Mouse (Mus musculus) spleen, postnatal 10 days (tissue): ENCODE data around the gene Man2a1.

Experiments used
- DNase-seq, 2 experiments: peaks; one replicate each; pipeline ENCODE4 v3.0.0; 2021 to 2022; ENCODE audit warnings: low spot score in 2 of 2

Gene Man2a1

DNA sequence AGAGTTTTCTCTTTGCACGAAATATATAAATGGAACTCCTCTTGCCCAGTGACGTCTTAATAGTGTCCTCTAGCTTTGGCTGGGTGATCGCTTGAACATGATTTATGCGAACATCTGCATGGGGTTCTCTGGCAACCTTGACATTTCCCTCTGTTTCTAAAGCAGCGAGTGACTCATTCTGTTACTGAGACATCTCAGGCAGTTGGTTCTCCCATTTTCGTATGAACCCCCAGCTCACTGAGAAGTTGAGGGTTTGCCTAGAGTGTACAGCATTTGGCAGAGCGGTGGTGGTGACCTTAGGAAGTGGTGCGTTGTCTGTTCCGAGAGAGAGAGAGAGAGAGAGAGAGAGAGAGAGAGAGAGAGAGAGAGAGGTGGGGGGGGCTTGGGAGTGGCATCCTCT is 2.6 kb downstream of the Man2a1 start:
- DNase-seq, result no peak

DNA sequence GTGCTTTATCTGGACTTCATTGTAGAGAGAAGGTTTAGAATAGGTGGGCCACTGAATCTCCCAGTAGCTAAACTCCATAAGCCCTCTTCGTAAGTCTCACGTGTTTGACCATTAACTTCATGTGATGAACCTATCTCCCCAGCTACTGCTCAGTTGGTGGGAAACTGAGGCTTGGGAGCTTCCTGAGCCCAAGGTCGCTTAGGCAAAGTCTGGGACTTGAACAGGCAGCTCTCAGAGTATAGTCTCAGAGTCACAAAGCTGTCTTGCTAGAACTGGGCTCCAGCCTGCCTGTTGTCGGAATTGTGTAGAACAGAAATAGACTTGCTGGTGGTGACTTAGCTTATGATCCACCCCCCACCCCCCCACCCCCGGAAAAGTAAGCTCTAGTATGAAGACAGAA is 3.0 kb downstream of the Man2a1 start:
- no peak for DNase-seq

DNA sequence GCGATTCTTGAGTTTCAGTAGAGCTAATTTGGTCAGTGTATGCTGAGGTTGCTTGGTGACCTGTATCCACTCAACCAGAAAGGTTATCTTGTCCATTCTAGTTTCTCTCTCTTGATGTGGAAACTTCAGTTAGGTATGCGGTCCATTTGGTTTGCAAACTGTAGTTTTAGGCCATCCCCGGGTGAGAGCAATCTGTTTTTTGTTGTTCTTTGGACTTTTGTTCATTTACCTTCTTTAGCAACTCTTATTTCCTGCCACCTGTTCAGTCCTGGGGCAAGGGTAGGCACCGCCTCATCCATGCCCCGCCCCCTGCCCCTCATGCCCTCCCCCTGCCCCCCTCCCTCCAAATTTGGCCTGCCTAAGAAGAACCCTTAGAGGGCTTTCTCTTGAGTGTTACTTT is 3.6 kb downstream of the Man2a1 start:
- no peak for DNase-seq

DNA sequence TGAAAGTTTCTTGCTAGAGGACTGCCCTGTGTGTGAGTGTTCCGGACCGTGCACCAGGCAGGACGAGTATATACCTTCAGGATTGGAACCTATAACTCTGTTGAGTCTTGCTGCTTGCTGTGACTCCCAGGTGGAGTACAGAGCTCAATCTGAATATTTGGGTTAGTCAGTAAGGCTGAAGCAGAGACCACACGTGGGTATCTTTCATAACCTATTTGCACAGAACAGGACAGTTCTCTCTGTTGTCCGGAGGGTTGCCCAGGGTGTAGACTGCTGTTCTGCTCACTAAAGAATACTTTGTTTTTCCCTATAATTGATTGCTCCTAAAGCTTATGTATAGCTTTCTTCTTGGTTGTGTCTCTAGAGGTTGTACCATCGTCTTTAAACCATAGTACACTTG is 7.7 kb downstream of the Man2a1 start:
- no peak for DNase-seq

DNA sequence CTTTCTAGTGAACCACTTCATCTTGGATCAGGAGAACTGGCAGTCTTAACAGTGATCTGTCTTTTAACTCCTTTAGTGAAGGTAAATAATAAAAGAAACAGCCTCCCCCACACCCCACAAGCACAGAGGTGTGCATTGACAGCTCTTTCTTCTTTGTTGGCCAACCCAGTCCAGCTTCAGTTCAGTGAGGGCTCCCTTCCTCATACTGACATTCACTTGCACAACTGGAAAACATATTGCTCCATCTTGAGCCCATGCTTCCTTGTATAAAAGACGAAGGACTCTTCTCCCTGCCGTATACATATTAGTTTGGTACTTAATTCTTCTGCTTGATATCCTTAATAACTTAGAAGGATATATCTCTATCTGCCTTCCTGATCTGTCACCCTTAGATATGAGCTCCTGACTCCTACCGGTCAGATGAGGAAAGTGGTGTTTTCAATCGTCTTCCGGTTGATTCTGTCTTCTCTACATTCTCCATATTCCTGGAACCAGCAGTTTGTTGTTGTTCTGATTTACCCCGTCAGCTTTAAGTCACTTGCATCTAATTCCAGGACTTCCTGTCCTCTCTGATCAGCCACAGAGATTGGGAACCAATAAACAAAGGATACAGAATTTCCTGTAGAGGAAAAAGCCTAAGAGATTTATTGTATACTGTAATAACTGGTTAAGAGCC is 8.5 kb downstream of the Man2a1 start:
- no peak for DNase-seq

DNA sequence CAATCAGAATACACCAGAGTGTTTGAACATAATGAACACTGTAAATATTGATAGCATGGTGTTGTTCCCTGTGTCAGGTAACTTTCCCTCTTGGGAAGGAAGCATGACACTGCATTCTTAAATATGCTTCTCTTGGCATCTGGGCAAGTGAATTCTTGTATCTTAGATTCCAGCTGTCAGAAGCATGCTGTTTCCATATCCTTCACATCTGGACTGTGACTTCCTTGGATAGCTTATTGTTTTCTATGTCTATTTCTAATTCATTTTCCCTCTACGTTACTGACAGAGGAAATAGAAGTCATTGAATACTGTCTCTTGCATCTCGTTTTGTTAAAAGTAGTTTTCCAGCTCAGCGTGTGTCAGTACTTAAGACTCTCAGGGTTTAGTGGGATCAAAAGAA is 9.2 kb downstream of the Man2a1 start:
- DNase-seq, result no peak

DNA sequence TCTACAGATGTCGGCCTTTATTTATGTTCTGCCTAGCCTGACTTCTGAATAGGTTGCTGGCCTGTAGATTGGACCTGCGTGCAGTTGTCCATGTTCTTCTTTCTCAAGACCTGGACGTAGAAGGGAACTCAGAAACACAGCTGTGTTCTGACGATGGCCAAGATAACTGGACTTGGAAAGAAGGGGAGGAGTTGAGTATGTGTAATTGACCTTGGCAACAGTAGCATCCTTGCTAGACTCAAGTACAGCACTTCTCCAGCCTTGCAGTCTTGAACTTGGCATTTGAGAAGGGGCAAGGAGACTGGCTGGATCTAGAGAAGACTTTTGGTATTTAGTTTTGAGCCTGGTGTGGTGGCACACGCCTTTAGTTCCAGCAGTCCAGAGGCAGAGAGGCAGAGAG is 10.9 kb downstream of the Man2a1 start:
- no peak for DNase-seq

DNA sequence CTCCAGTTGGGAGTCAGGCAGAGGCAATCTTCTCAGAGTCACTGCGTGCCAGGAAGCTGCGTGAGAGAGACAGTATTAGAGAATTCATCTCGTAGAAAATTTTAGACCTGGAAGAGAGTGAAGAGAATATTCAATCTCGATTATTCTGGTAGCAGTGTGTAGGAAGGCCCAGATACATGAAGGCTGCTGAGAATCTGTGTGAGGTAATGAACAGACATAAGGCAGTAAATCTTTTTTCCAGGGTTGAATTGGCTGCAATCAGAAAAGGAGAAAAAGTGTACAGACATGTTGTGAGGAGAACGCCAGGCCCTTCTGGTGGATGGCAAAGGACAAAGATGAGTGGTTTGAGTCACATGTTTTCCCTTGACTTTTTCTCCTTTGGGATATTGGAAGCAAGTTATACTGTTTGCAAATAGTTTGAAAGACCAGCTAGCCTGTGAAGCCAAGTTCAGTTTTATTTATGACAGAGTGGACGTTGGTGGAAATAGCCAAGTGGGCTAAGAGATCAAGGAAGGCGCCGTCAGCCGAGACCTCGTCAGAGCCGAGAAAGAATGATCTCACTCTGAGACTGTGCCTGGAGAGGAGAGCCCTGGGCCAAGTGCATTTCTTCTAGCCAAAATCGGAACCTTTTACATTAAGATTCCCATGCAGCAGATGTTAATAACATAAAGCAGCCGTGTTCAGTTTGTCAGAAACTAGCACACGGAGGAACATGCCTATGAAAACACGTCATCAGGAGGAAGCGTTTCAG is 11.8 kb downstream of the Man2a1 start:
- DNase-seq, result no peak

DNA sequence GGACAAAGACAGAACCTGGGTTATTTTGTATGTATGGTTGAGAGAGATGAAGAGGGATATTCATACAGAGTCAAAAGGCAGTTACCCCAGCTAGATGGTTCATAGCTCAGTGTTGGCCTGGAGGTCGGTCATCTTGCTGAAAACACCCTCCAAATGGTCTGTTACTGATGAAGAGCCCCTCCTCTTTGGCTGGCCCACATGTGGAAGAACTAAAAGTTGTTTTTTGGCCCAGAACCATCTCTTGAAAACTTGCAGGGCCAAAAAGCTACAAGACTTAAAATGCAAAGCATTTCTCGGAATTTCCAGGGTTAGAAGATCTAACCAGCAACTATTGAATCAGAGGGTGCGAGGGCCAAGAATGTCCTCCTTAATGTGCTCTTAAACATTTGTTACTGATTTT is 12.4 kb downstream of the Man2a1 start:
- no peak for DNase-seq

DNA sequence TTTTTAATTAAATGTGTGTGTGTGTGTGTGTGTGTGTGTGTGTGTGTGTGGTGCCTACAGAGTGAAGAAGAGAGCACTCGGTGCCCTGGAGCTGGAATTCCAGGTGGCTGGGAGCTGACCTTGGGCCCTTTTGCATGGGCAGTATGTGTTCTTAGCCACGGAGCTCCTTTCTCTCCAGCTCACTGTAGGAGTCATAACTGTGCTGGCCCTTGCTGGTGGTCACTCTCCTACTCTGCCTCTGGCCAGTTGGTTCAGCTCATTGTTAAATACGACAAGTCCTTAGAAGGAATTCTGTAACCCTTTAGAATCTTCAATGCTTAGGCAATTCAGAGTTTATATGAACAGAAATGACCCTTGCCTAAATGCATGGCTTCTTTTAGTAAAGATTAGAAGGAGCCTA is 12.8 kb downstream of the Man2a1 start:
- DNase-seq, result no peak

DNA sequence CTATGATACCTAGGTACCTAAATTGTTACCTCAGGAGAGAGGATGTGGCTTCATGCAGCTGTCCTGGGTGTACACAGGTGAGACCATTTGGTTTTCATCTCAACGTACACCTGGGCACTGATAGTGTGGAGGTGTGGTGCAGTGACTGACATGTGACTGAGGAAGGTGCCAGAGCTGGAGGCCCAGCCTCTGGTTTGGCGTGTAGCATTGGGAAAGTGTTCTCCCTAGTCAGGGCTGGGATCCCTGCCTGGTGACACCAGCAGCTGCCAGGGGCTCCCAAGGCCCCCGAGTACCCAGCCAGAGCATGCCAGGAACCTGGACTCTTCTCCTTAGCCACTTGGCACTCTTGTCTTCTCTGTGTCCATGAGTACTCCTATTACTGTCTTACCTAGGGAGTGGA is 14.3 kb downstream of the Man2a1 start:
- no peak for DNase-seq

DNA sequence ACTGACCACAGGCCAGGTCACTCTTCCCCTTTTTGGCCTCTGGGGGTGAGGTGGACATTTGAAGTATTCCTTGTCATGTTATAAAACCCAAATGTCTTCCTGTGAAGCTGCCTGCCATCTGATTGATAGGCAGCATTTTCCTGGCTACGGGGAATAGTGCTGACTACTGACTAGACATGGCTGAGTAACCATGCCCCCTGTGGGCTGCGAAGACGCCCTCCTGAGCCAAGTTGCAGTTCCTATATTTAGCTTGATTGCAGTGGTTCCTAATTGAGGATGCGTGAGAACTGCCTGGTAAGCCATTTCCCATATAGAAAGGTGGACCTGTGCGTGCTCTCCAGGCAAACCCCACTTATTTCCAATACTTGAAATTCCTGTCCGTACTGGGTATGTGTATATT is 14.9 kb downstream of the Man2a1 start:
- DNase-seq, result no peak

DNA sequence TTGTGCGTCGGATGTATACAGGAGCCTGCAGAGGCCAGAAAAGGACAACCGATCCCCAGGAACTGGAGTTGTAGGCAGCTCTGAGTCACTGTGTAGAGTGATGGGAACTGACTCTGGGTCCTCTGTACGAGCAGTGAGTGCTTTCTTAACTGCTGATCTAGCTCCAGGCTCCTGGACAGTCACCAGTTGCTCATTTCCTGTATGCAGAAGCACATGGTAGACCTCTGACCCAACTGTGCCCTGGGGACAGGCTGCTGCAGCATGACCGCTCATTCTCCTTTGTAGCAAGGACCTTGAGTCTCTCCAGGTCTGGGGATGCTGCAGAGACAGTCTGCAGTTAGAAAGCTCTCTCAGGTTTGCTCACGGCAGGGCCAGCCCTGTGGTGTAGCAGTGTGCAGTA is 15.7 kb downstream of the Man2a1 start:
- DNase-seq, result no peak

DNA sequence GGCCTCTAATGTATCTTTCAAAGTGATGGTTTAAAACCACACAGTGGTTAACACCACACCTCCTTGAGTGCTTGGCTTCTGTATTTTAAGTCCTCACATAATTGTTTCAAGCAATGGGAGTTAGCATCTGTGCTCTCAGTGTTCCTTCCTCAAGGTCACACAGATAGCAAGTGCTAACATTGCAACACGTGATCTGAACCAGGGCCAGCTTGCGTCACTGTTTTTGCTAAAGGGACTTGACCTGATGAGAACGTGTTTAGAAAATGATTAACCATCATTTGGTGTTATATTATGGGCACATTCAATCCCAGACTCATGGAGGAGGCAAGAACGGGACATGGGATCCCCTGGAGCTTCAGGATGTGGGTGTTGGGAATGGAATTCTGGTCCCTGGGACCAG is 17.3 kb downstream of the Man2a1 start:
- DNase-seq, result no peak

DNA sequence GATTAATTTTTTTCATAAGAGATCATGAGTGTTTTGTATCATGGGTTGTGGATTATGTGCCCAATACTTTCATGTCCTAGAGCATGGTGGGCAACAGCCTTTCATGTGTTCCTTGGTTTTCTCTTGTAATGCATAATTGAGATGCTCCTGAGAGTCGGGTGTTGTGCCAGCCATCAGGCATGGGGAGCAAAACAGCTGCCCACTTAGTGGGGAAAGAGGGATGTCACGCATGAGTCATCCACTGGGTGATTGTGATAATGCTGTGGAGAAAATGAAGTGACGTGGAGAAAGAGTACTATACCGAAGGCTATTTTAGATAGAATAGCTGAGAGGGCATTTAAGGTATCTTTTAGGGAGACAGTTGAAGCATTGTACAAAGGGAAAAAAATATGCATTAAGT is 18.5 kb downstream of the Man2a1 start:
- no peak for DNase-seq

DNA sequence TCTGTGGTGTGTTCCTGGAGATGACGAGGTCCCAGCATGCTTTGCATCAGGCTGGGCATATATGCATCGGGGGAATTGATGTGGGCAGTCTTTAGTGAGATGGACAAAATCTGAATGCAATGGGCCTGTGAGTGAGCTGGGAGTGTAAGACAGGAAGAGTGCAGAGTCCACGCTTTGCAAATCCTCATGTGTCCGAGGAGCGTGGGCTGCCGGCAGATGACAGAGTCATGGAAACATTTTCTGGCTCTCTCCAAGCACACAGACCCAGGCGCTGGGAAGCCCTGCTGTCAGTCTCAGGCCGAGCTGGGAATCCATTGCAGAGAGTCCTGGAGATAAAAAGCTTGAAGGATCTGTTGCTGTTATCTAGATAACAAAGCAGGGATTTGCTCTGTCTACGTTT is 19.6 kb downstream of the Man2a1 start:
- DNase-seq, result no peak

DNA sequence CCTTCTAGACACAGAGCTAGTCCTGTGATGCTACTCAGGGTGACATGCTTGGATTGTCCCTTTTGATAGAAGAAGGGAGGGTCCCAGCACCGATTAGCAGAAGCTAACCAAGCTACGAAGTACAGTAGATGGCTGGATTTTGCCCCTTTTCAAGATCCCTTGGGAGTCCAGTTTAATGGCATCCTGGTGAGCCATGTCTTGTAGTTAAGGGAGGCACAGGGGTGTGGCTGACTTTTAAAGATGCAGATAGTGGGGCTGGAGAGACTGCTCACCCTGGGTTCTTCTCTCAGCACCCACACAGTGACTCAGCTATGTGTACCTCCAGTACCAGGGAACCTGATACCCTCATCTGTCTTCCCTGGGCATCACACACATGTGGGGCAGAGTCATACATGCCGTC is 20.1 kb downstream of the Man2a1 start:
- no peak for DNase-seq

DNA sequence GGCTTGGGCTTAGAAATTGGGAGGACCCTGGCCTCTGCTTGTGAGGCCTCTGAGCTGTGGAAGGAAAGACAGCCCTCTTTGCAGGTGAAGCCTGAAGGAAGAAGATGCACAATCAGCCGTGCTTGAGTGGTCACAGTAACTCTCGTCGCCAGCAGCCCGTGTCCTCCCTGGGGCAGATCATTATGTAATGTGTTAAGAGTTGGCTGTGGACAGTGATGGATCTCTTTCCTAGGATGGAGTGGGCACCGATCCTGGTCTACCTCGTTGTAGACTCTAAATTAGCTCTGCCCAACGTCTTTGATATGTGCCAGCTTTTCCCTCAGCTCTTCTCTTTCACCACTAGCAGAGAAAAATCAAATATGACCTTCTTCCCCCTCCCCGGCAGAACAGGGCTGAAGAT is 20.7 kb downstream of the Man2a1 start:
- no peak for DNase-seq

DNA sequence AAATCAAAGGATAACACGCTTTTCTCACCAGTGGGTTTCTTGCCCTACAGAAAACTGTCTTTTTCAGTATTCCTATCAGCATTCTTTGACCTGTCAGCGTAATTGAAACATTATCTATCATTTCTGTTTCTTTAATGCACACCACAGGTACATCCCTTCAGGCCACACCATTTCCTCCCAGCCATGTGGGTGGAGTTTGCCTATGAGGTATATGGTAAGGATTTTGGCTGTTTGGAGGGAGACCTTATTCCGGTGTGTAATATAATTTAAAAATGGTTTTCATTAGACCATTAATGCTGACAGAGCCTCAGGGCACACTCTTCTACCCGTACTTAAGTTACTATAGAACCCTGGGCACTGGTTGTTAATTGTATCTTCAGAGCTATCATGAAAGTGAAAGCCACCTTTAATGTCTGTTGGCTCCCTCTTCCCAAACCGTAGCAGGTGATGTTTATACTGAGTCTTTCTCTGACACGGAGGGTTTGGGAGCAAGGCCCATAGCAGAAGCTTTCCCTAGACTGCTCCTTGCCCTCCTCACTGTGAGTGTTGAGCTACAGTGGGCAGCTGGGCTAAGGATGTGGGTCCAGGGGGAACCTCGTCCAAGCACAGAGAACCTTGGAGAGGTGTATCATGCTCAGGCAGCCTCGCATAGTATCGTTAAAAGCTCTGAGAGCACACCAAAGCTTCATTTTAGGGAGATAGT is 21.3 kb downstream of the Man2a1 start:
- DNase-seq, result no peak

DNA sequence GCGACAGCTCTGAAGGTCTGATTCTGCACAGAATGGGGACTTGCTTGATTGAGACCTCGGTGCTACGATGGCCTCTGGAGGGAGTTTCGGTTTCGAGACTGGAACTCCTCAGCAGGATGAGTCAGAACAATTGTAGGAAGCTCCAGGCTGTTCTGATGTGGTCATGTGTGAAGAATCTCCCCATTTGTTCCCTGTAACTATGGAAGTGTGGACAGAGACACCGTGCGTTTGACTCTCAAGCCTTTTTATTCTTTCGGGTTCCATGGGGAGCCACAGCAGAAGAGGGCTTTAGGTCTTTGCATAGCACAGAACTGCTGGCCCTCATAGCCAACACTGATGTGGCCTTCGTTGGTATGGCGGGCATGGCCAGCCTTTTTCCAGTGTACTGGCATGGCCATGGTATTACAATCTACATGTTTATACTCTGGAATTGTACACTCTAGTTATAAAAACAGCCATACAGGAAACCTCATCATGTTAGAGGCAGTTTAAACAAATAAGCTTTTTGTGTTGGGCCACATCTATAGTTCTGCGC is 21.9 kb downstream of the Man2a1 start:
- no peak for DNase-seq

DNA sequence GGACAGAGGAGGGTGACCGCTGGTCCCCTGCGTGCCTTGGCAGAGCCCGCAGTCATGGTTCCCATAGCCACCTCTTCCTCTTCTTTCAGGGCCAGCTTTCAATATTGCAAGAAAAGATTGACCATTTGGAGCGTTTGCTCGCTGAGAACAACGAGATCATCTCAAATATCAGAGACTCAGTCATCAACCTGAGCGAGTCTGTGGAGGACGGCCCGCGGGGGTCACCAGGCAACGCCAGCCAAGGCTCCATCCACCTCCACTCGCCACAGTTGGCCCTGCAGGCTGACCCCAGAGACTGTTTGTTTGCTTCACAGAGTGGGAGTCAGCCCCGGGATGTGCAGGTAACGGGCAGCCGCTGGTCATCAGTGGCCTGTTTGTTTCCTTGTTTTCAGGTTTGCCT is 23.9 kb downstream of the Man2a1 start:
- DNase-seq, result no peak

DNA sequence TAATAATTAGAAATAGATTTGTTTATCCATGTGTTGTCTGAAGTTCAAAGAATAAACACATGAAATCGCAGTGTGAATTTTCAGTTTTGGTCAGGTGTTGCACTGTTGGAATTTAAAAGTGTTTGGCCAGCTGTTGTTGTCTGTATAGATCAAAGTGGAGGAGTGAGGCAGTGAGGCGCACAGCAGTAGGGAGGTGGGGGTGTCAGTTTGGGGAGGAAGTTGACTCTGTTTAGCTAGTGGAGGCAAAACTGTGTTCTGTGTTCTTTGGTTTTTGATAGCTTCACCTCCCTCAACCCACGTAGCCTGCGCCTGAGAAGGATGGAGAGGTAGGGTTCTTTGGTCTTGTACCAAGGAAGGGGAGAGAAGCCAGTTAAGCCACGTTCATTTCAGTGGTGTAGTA is 28.3 kb downstream of the Man2a1 start:
- peak in 1 of 2 experiments; percentile 37 for DNase-seq

DNA sequence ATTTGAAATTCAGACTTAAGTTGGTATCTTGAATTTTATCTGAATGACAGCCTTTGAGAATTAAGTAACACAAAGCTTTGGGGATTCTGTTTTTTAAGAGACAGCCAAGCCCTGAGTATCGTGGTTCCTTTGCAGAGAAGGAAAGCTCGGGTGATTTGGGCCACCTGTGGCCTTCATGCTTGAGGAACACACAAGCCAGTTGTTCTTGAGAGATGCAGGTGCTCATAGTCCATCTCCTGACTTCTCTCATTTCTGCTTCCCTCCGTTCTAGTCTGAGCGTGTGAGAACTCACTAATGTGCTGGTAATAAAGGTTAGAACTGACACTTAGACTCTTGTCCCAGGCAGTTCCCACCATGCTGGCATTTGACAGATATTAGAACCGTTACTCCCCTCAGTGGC is 28.9 kb downstream of the Man2a1 start:
- no peak for DNase-seq
